Mouse (Mus musculus) forelimb bud, embryonic 11.5 days (tissue): ENCODE results near the gene Nr6a1.
A peak's percentile ranks its signal among the peaks of the same experiment; 100 is the strongest.

ENCODE experiments used
- DNase-seq: peaks from one replicate; pipeline ENCODE4 v3.0.0-alpha.2; 2012; ENCODE audit warnings: low read depth, low spot score

Gene Nr6a1

DNA sequence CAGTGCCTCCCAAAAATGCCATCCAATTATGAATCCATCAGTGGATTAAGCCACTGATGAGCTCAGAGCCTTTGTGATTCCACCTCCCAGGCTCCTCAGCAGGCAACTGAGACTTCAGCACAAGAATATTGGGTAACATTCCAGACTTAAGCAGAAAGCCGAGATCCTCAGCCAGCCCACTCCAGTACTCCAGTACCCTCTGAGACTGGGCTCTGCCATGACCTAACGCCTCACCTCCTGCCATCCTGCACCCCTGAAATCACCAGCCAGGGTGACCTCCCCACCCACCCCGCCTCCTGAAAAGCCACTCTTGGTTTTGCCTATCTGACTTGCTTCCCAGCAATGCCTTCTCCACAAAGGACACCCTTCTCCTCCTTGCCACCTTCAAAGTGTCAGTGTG, 9.9 kb upstream of the Nr6a1 start:
- no peak for DNase-seq

DNA sequence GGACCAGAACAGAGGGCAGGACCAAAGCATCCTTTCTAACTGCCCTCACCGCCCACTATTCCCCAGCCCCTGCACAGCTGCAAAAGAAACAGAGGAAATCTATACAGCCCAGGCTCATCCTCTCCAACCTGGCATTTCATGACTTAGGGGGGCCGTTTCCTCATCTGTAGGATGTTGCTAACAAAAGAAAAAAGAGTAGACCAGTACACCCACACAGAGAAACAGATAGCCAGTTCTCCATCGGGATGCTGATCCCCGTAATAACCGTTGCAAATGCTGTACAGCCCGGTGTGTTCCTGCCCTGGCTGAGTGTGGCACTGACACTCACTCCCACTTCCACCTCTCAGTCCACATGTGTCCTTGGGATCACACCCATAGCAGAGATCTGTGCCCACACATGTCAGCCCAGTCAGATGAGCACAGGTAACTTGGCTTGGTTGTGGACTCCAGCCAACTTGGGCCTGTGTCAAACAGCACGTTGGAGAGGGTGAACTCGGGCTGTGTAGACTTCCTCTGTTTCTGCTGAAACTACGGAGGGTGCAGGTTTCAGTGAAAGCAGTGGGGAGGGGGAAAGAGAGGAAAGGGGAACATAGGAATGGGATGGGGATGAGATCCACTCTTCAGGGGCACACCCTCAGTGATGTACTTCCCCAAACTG, 9.4 kb upstream of the Nr6a1 start:
- DNase-seq: no peak

DNA sequence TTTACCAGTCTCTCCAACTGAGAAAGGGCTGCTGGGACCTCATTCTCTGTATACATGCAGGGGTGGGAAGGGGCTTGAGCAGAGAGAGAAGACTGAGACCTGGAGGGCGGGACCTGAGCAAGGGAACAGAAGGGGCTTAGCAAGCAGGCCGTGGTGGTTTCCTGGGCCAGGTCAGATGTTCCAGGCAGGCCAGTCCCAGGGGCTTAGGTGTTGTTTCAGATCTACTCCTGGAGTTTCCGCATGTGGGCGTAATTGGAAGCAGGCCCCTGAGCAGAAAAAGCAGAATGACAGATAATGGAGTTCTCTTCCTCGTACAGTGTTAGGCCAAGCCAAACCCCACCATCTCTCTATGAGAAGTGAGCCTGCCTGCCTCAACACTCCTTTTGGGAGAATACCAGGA, 7.4 kb upstream of the Nr6a1 start:
- DNase-seq: no peak

DNA sequence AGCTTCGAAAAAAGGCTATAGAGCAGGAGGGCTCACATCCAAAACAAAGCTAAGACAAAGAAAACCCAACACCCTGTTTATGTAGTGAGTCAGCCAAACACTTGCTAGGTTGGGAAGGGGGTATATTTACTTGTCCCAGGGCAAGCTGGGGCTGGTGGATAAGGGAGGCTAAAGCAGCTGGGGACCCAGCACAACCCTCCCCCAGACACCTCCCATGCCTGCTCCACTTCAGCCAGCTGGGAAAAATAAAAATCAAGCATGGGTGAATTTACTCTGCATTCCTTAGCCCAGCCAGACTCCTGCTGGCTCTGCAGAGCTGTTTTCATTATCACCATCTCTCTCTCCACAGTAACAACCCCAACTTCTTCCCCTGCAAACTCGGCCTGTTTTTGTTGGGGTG, 6.4 kb upstream of the Nr6a1 start:
- DNase-seq: peak; percentile 60

DNA sequence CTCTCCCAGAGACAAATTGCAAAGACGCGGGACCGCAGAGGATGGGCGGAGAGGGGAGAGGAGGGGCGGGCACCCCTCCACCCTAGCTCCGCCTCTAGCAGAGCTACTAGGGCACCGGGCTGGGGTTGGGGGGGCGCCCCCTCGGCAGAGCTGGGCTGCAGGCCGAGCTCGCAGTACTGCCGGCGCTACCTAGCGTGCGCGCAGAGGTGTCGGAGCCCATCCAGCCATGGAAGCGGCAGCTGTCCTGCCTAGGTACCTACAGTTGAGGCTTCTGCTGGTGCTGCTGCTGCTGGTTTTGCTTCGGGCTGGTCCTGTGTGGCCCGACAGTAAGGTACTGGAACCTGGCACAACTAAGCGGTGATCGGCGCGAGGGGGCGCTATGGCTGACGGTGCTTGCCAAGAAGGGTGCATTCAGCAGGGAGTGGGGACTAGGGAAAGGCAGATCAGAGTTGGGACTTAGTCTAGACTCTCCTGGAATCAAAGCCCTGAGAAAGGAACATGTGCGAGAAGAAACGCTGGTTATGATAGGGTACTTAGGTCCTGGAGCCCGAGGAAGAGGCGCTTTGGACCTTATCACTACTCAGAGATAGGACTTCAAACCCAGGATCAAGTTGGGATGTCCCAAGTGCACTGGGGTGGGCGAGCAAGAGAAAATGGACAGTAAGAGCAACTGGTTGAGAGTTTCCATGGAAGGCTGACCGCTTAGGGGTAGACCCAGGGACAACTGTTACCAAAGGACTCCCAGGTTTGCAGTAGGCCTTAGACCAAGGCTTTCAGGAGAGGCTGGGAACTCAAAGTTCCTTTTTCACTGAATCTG, 4.6 kb upstream of the Nr6a1 start, which contains the start of gene Olfml2a:
Gene Olfml2a, plus strand, starts transcription at position 128 of the 817 bp plus-strand sequence.
- DNase-seq: peak; percentile 66

DNA sequence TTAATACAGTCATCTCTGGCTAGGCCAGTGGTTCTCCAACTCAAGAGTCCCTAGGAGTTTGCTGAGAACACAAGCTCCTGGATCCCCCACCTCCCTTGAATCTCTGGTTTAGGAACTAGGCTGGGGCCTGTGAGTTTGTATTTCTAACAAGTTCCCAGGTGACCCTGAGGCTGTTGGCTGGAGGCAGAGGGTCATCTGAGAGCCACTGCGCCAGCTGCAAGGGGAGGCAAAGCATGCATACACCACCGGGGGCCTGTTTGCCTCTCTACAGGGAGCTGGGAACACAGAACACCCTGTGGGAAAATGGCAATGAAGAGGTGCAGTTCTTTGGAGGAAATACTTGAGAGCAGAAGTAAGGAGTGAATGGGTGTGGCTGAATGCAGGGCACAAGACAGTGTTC, 2.8 kb upstream of the Nr6a1 start:
- no peak for DNase-seq

DNA sequence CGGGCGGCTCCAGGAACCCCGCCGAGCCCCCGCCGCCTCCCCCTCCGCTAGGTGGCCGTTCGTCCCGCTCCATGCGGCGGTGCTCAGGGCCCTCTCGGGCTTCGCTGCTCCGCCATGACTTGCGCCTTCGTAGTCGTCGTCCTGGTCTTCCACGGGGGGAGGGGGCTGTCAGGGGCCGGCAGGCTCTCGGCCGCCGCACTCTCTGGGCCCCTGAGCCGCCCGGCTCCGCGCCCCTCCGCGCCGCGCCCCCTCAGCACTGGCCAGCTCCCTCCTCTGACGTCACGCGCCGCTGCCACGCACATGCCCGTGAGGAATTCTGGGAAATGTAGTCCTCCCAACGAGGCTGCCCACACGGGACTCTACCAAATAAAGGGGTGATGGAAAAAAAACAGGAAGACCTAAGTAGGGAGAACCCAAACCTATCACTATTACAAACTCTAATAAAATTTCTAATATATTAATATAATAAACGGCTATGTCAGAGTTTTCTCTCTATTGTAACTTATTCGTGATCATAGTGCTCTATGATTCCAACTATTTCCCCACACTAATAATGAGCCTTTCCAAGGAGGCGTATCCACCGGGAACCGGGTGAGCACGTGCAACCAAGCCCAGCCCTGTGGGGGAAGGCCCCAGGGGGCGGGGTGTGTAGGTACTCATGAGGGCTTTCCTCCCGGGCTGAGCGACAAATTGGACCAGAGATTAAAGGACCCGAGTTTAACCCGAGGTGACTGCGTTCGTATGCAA, 1.2 kb downstream of the Nr6a1 start:
- peak; percentile 95 for DNase-seq

DNA sequence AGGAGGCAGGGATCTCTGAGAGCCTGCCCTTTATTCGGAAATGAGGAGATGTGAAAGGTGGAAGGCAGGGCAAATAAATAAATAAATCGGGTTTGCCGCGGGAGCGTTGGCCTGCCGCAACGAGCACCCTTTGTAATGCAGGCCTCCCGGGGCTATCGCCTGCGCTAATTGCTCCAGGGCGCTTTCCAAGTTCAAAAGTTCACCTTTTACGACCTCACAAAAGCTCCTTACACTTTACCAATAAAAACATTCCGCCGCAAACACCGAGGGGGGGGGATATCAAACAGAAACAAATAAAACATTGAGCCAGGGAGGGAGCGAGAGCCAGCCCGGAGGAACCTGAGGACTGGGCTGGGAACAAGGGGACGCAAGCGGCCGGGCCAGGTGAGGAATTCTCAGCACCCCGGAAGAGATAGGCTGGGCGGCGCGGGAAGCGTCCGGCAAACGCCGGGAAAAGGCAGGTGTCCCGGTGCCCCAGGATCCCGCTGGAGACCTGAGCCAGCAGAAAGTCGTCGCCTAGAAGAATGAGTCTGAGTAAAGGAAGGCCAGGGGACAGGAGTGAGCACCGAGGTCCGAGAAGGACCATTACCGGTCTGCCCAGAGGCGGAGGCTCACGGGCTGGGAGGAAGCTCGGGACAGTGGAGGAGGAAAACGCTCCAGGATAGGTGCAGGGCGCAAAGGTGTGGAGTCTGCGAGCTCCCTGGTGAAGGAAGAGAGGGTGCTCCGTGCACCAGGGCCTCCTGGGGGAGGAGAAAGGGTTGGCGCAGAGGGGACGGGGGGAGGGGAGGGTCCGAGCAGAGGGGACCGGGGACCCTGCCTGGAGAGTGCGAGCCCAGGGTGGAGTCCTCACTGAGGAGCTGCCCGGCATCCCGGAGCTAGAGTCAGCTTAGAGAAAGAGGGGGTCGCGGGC, 2.1 kb downstream of the Nr6a1 start:
- DNase-seq: peak; percentile 33

DNA sequence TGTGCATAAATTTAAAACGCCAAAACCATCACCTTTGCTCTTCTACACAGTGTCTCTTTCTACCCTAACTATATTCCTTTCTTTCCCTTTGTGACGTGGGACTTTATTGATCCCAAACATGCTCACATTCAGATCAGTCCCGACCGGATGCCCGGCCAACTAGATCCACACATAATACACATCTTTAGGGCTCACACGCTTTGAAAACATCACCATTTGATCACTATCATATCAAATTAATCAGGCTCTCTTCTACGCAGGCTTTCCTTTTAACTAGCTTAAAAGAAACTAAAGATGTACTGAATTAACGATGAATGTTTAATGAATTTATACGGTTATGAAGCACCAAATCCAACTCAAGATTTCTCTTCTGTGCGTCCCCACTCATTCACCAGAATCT, 2.9 kb downstream of the Nr6a1 start:
- no peak for DNase-seq

DNA sequence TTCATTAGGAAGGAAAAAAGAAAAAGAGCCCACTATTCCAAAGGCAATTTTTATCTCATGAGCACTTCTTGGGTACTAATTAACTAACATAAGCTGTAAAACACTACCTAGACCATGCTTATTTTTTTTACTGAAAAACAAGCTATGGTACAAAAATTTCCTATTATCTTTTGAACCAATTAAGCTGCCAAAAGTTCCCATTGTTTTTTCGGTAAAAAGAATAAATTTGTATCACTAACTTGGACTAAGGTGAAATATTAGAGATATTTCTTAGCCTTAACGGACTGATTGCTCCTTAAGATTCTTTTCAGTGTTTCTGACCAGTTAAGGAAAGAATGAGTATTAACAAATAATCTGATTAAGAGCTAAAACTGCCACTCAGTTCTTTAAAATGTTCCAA, 3.6 kb downstream of the Nr6a1 start:
- no peak for DNase-seq

DNA sequence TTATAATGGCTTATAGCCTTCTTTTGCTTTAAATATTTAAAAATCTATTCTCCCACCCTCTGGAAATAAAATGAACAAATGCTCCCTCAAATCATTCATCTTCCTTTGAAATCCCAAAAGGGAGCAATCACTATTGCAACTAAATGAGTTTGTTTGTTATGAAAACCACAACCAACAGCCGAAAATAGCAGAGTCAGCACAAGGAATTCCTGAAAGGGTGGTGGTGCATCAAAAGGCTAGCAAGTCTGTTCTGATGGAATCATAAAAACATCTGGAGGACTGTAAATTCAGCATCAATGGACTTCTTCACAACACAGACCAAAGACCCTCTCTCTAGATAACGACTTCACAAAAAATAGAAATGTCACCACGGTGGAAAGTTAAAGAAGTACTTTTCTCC, 4.0 kb downstream of the Nr6a1 start:
- no peak for DNase-seq

DNA sequence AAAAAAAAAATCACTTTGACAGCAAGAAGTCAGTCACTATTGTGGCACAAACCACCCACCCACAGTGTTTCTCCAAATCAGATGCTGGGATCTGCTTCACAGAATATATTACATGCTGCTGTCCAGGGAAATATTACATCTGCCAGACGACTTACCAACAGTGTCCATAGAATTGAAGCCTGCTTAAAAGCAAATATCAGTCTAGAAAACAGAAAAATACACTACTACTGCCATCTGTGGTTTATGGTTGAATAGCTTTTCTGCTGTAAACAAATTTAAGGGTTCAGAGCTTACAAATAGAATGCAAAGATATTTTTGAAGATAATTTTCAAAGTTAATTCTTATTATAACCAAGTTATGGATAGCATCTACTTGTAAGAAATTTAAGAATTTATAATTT, 6.1 kb downstream of the Nr6a1 start:
- DNase-seq: no peak

DNA sequence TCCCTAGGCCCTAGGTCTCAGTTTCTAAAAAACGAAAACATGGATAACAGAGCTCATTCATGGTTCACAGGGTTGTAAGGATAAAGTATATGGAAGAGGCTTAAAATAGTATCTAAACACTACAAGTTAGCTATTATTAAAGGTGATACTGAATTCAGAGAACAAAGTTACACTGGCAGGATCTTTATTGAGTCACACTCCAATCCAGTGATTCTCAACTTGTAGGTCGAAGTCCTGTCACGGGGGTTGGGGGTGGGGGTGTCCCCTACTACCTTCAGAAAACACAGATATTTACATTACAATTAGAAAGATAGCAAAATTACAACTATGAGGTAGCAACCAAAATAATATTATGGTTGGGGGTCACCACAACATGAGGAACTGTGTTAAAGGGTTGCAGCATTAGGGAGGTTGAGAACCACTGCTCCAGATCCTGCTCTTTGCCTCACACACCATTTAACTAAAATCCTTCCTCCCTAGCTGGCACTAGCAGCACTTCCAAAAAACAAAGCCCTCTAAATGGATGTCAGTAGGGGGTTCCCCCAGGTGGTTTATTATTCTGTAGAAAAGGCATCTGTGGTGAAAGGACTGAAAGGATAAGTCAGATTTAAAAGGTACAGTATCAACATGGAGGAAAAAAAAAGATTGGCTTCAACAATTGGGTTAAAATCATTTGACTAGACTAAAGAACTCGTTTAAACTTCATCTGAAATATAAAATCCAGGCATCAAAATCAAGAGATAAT, 10.4 kb downstream of the Nr6a1 start:
- no peak for DNase-seq

DNA sequence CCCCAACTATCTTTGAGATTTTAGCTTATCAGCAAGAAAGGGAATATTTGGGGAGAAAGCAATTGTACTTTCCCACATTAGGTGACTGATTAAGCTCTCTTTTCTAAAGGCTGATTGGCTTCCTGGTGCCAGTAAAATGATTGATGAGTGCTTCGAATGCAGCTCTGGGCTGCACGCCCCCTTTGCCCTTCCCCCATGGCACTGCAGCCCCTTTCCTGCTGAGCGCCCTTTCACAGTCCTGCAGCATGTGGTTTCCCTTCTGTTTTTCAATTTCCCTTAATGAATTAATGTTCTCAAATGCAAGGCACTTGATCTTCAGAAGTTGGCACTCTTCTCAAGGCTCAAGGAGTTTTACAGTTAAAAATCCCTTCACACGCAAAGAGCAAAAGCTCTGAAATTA, 12.5 kb downstream of the Nr6a1 start:
- no peak for DNase-seq

DNA sequence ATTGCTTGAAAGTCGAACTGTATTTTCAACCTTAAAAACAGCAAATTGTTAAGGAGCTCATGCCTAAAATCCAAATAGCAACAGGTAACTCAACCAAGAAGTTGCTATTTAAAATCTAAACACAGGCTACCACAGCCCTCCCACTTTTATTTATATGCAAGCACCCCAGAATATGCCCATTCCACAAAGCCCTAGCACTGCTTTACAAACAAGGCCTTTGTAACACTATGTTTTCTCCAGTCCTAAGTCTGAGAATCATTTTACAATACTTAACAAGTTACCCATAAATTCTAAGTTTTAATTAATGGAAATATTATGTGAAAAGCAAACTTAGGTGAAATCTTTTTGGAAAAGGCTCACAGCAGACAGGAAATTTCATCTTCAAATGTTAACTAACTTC, 13.0 kb downstream of the Nr6a1 start:
- DNase-seq: no peak

DNA sequence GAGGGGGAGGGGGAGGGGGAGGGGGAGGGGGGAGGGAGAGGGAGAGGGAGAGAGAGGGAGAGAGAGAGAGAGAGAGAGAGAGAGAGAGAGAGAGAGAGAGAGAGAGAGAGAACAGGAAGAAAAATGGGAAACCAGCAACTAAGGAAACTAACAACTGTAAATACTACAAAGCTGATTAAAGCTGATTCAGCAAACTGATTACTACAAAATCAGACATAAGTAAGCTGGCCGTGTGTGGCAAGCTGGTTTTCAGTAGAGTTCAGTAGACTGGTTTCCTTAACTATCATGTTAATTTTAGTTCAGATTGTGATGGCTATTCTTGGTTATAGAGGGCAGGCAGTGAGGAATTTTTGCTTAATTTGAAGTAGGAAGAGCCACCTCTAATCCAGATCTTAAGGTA, 18.9 kb downstream of the Nr6a1 start:
- no peak for DNase-seq

DNA sequence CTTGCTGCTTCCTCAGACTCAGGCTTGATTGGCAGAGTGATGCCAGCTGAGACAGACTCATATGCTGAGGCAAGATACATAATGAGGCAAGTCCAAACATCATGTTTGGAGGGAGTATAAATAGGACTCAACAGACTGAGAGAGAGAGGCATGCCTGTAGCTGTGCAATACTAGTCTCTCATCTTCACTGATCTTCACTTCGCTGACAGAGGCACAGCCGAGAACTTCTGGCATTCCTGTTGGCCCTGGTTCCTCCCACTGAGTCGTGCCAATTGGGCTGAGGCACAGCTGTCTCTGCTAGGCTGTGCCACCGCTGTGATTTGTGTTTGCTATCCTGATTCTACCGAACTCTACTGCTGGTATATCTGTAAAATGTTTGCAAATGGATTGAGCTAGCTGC, 21.4 kb downstream of the Nr6a1 start:
- no peak for DNase-seq

DNA sequence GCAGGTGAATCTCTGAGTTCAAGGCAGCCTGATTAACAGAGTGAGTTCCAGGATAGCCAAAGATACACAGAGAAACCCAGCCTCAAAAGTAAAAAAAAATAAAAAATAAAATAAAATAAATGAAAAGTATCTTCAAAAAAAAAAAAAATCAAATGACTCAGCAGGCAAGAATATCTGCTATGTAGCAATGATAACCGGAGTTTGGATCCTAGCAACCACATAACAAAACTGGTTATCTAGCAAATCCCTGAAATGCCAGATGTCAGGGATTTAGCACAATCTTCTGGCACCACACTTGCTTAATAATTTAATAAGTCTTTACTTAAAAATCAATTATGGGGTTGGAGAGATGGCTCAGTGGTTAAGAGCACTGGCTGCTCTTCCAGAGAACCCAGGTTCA, 23.2 kb downstream of the Nr6a1 start:
- no peak for DNase-seq

DNA sequence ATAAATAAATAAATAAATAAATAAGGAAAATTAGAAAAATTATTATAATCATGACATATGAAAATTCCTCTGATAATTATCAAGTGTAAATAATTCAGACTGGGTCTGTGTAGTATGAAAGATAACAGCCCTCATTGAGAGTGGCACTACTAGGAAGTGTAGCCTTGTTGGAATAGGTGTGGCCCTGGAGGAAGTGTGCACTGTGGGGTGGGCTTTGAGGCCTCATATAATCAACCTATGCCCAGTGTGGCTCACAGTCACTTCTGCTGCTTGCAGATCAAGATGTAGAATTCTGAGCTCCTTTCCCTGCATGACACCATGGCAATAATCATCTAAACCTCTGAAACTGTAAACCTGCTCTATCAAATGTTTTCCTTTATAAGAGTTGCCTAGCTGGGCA, 24.6 kb downstream of the Nr6a1 start:
- no peak for DNase-seq

DNA sequence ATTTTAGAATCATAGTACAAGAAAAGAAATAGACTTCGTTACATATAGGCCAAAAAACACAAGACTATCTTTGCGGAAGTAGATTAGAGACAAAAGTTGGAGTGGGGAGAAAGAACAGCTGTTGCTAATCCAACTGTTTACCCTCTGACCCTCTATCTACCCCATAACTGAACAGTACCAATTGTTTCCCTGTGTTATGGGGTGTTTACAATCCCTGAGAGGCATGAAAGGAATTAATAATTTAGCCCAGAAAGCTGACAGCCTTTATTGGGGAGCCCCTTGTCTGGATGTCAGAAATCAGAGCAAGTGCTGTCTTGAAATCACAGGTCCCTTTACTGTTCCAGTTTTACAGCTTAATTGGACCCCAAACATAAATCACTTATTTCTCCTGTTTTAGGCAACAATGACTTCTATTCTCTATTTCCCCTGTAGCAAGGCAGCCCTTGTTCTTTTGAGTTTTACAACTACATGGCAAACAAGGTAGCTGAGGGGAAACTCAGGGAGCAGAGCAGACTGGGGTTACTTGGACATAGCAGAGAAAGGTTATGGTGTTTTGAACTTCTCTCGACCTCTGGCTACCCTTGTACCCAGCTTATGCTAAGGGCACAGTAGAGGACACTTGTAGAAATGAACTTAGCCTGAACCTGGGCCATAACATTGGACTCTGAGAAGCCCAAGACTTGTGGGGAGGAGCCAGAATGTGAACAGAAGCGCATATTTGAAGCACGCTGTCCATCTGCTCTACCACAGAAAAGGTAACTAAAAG, 46.4 kb downstream of the Nr6a1 start:
- peak; percentile 38 for DNase-seq
